Mouse (Mus musculus): ENCODE results near the gene Cox14. TPM values are rescaled to one million over a fixed set of nuclear protein-coding genes. Genes with fewer than 3 reads are reported as not detected.

The Cox14 gene
- 176 and 180 TPM in 2 replicates for polyA plus RNA-seq (2014; fragmentation: Nextera tagmentation; extraction: Ambion mirVana)

- Histone ChIP-seq H3K4me2 (ENCODE audit: low read depth, low read length) (peak within 1 kb of the TSS; percentile 74), H3K27ac (replicated peaks; ENCODE audit: low read depth, low read length) (peak within 1 kb of the TSS; percentile 86), H3K4me1 (ENCODE audit: control insufficient read depth, insufficient read depth, low read length) (peaks cover 12% of the 10 kb centered on the region), H3K9ac (ENCODE audit: low read depth, low read length) (peak within 1 kb of the TSS; percentile 95), H3K9me3 (ENCODE audit: control insufficient read depth, low read length) (0 out of 2 replicates have a peak, but pooled peaks cover 6% of the 10 kb centered on the region), H3K4me3 (ENCODE audit: low read depth, low read length) (peak within 1 kb of the TSS; percentile 98), H3K27me3 (replicated peaks; ENCODE audit: control insufficient read depth, insufficient read depth, low read length) (no peaks in the 10 kb centered on the region), H3K36me3 (ENCODE audit: control insufficient read depth, insufficient read depth, low read length) (peaks cover 28% of the 10 kb centered on the region)
- peak; percentile 100 for DNase-seq (ENCODE audit: low spot score)
- ATAC-seq (ENCODE audit: low read depth): peak; percentile 96
- 1% methylated on average over 47 of the region's 68 CpGs for WGBS
Measured at GRCm38 (mm10) chr15:99725341-99726155, at the start of gene Cox14. Gene Cox14, plus strand, starts transcription at chr15:99725618.

GRCm38 (mm10) chr15:99677089-99677488, 48.3 kb upstream of the Cox14 start:
- H3K36me3 ChIP-seq (ENCODE audit: control insufficient read depth, insufficient read depth, low read length): no peaks in the 10 kb centered on the region
- H3K27ac ChIP-seq (replicated peaks; ENCODE audit: low read depth, low read length): no peak overlapping the region
- H3K4me3 ChIP-seq (ENCODE audit: low read depth, low read length): no peak overlapping the region
- H3K9me3 ChIP-seq (ENCODE audit: control insufficient read depth, low read length): no peaks in the 10 kb centered on the region
- DNase-seq (ENCODE audit: low spot score) (no peak), ATAC-seq (ENCODE audit: low read depth) (no peak; the same call in 1 of the 2 replicates)
- no peak overlapping the region for H3K9ac ChIP-seq (ENCODE audit: low read depth, low read length)
- H3K4me2 ChIP-seq (ENCODE audit: low read depth, low read length): no peak overlapping the region
- H3K27me3 ChIP-seq (replicated peaks; ENCODE audit: control insufficient read depth, insufficient read depth, low read length): peaks cover 12% of the 10 kb centered on the region
- H3K4me1 ChIP-seq (ENCODE audit: control insufficient read depth, insufficient read depth, low read length): no peaks in the 10 kb centered on the region
- WGBS: 24% methylated on average over 6 of the region's 8 CpGs

- H3K4me3 ChIP-seq (ENCODE audit: low read depth, low read length): no peak overlapping the region
- ATAC-seq (ENCODE audit: low read depth) (peak; percentile 61), DNase-seq (ENCODE audit: low spot score) (peak; percentile 65)
- no peaks in the 10 kb centered on the region for H3K36me3 ChIP-seq (ENCODE audit: control insufficient read depth, insufficient read depth, low read length)
- H3K4me2 ChIP-seq (ENCODE audit: low read depth, low read length): no peak overlapping the region
- no peaks in the 10 kb centered on the region for H3K9me3 ChIP-seq (ENCODE audit: control insufficient read depth, low read length)
- H3K27ac ChIP-seq (replicated peaks; ENCODE audit: low read depth, low read length): no peak overlapping the region
- 18% methylated on average over 12 of the region's 13 CpGs for WGBS
- no peak overlapping the region for H3K9ac ChIP-seq (ENCODE audit: low read depth, low read length)
- no peaks in the 10 kb centered on the region for H3K4me1 ChIP-seq (ENCODE audit: control insufficient read depth, insufficient read depth, low read length)
- H3K27me3 ChIP-seq (replicated peaks; ENCODE audit: control insufficient read depth, insufficient read depth, low read length): peaks cover 11% of the 10 kb centered on the region; the same call in 1 of the 2 replicates
Measured at GRCm38 (mm10) chr15:99678063-99678800, 47.2 kb upstream of the Cox14 start.

- 69% methylated on average over 6 of the region's 7 CpGs for WGBS
- no peak for DNase-seq (ENCODE audit: low spot score)
- H3K4me3 ChIP-seq (ENCODE audit: low read depth, low read length): no peak overlapping the region
- ATAC-seq (ENCODE audit: low read depth): no peak
- no peaks in the 10 kb centered on the region for H3K9me3 ChIP-seq (ENCODE audit: control insufficient read depth, low read length)
- no peaks in the 10 kb centered on the region for H3K4me1 ChIP-seq (ENCODE audit: control insufficient read depth, insufficient read depth, low read length)
- no peak overlapping the region for H3K9ac ChIP-seq (ENCODE audit: low read depth, low read length)
- no peak overlapping the region for H3K4me2 ChIP-seq (ENCODE audit: low read depth, low read length)
- no peaks in the 10 kb centered on the region for H3K36me3 ChIP-seq (ENCODE audit: control insufficient read depth, insufficient read depth, low read length)
- H3K27ac ChIP-seq (replicated peaks; ENCODE audit: low read depth, low read length): no peak overlapping the region
- H3K27me3 ChIP-seq (replicated peaks; ENCODE audit: control insufficient read depth, insufficient read depth, low read length): peaks cover 4% of the 10 kb centered on the region; the same call in 1 of the 2 replicates
Measured at GRCm38 (mm10) chr15:99679008-99679407, 46.4 kb upstream of the Cox14 start.

GRCm38 (mm10) chr15:99682880-99683279, 42.5 kb upstream of the Cox14 start:
- Histone ChIP-seq H3K4me1 (ENCODE audit: control insufficient read depth, insufficient read depth, low read length) (no peaks in the 10 kb centered on the region), H3K9ac (ENCODE audit: low read depth, low read length) (no peak overlapping the region), H3K27ac (replicated peaks; ENCODE audit: low read depth, low read length) (no peak overlapping the region), H3K27me3 (replicated peaks; ENCODE audit: control insufficient read depth, insufficient read depth, low read length) (no peaks in the 10 kb centered on the region), H3K4me3 (ENCODE audit: low read depth, low read length) (no peak overlapping the region), H3K4me2 (ENCODE audit: low read depth, low read length) (no peak overlapping the region), H3K9me3 (ENCODE audit: control insufficient read depth, low read length) (no peaks in the 10 kb centered on the region), H3K36me3 (ENCODE audit: control insufficient read depth, insufficient read depth, low read length) (no peaks in the 10 kb centered on the region)
- no peak for ATAC-seq (ENCODE audit: low read depth)
- 92% methylated on average over 7 of the region's 7 CpGs for WGBS
- DNase-seq (ENCODE audit: low spot score): no peak

- no peaks in the 10 kb centered on the region for H3K9me3 ChIP-seq (ENCODE audit: control insufficient read depth, low read length)
- DNase-seq (ENCODE audit: low spot score): no peak
- no peak overlapping the region for H3K4me3 ChIP-seq (ENCODE audit: low read depth, low read length)
- no peak overlapping the region for H3K9ac ChIP-seq (ENCODE audit: low read depth, low read length)
- H3K4me1 ChIP-seq (ENCODE audit: control insufficient read depth, insufficient read depth, low read length): no peaks in the 10 kb centered on the region
- H3K36me3 ChIP-seq (ENCODE audit: control insufficient read depth, insufficient read depth, low read length): no peaks in the 10 kb centered on the region
- H3K4me2 ChIP-seq (ENCODE audit: low read depth, low read length): no peak overlapping the region
- no peak for ATAC-seq (ENCODE audit: low read depth)
- WGBS: 91% methylated on average over 5 of the region's 5 CpGs
- no peaks in the 10 kb centered on the region for H3K27me3 ChIP-seq (replicated peaks; ENCODE audit: control insufficient read depth, insufficient read depth, low read length)
- H3K27ac ChIP-seq (replicated peaks; ENCODE audit: low read depth, low read length): no peak overlapping the region
Measured at GRCm38 (mm10) chr15:99684156-99684555, 41.3 kb upstream of the Cox14 start.

- peak; percentile 69 for ATAC-seq (ENCODE audit: low read depth)
- H3K36me3 ChIP-seq (ENCODE audit: control insufficient read depth, insufficient read depth, low read length): no peaks in the 10 kb centered on the region
- H3K27ac ChIP-seq (replicated peaks; ENCODE audit: low read depth, low read length): no peak overlapping the region
- 4% methylated on average over 4 of the region's 4 CpGs for WGBS
- no peak overlapping the region for H3K4me3 ChIP-seq (ENCODE audit: low read depth, low read length)
- peak; percentile 77 for DNase-seq (ENCODE audit: low spot score)
- H3K27me3 ChIP-seq (replicated peaks; ENCODE audit: control insufficient read depth, insufficient read depth, low read length): no peaks in the 10 kb centered on the region
- H3K9me3 ChIP-seq (ENCODE audit: control insufficient read depth, low read length): no peaks in the 10 kb centered on the region
- no peak overlapping the region for H3K9ac ChIP-seq (ENCODE audit: low read depth, low read length)
- H3K4me2 ChIP-seq (ENCODE audit: low read depth, low read length): no peak overlapping the region
- no peaks in the 10 kb centered on the region for H3K4me1 ChIP-seq (ENCODE audit: control insufficient read depth, insufficient read depth, low read length)
Measured at GRCm38 (mm10) chr15:99688712-99689111, 36.7 kb upstream of the Cox14 start.

- no peaks in the 10 kb centered on the region for H3K27me3 ChIP-seq (replicated peaks; ENCODE audit: control insufficient read depth, insufficient read depth, low read length)
Measured at GRCm38 (mm10) chr15:99690924-99691323, 34.5 kb upstream of the Cox14 start.

More at GRCm38 (mm10) chr15:99690924-99691323, 34.5 kb upstream of the Cox14 start:
- no peak for ATAC-seq (ENCODE audit: low read depth)
- H3K36me3 ChIP-seq (ENCODE audit: control insufficient read depth, insufficient read depth, low read length): no peaks in the 10 kb centered on the region
- H3K4me3 ChIP-seq (ENCODE audit: low read depth, low read length): no peak overlapping the region
- no peak for DNase-seq (ENCODE audit: low spot score)
- H3K9me3 ChIP-seq (ENCODE audit: control insufficient read depth, low read length): no peaks in the 10 kb centered on the region
- H3K27ac ChIP-seq (replicated peaks; ENCODE audit: low read depth, low read length): no peak overlapping the region
- H3K4me1 ChIP-seq (ENCODE audit: control insufficient read depth, insufficient read depth, low read length): no peaks in the 10 kb centered on the region
- no peak overlapping the region for H3K4me2 ChIP-seq (ENCODE audit: low read depth, low read length)
- H3K9ac ChIP-seq (ENCODE audit: low read depth, low read length): no peak overlapping the region
- WGBS: 9% methylated on average over 4 of the region's 4 CpGs
